Mouse (Mus musculus) lung, embryonic 16.5 days (tissue): ENCODE measurements around the gene Cic. TPM values are rescaled to one million over a fixed set of nuclear protein-coding genes. Genes with fewer than 3 reads are reported as not detected.
A peak's percentile ranks its signal among the peaks of the same experiment; 100 is the strongest.

Experiments
- ATAC-seq: fragments of 200-750 bp; cut with Nextera tagmentation; 2 replicates; pipeline ENCODE4 v1.8.0; 2017; ENCODE audit warnings: low read depth, mild to moderate bottlenecking, moderate library complexity
- H3K27ac ChIP-seq: fragments of 300-500 bp; sonication (generic); 2 replicates; pipeline ENCODE4 v1.5.1; 2014; ENCODE audit warnings: mild to moderate bottlenecking, control low read depth, low read length
- H3K27me3 ChIP-seq: fragments of 300-500 bp; sonication (generic); 2 replicates; pipeline ENCODE4 v1.6.1; 2014; ENCODE audit warnings: low read depth, low read length, mixed read lengths; ENCODE audit not compliant: control insufficient read depth, insufficient read depth
- H3K36me3 ChIP-seq: fragments of 300-500 bp; sonication (generic); 2 replicates; pipeline ENCODE4 v1.6.1; 2014; ENCODE audit warnings: low read length; ENCODE audit not compliant: control insufficient read depth, insufficient read depth
- H3K4me1 ChIP-seq: fragments of 300-500 bp; sonication (generic); replicated peaks from 2 replicates; pipeline ENCODE4 v1.6.1; 2014; ENCODE audit warnings: low read length, mixed read lengths; ENCODE audit not compliant: control insufficient read depth, insufficient read depth
- H3K4me2 ChIP-seq: fragments of 300-500 bp; sonication (generic); 2 replicates; pipeline ENCODE4 v1.6.1; 2014; ENCODE audit warnings: low read depth, low read length, control low read depth
- H3K4me3 ChIP-seq: fragments of 300-500 bp; sonication (generic); 2 replicates; pipeline ENCODE4 v1.5.1; 2014; ENCODE audit warnings: mild to moderate bottlenecking, low read length, control low read depth
- H3K9ac ChIP-seq: fragments of 300-500 bp; sonication (generic); 2 replicates; pipeline ENCODE4 v1.6.1; 2014; ENCODE audit warnings: low read length, control low read depth
- H3K9me3 ChIP-seq: fragments of 300-500 bp; sonication (generic); 2 replicates; pipeline ENCODE4 v1.6.1; 2016; ENCODE audit warnings: low read length; ENCODE audit not compliant: control insufficient read depth
- WGBS: fragments of 180-500 bp; shearing (Covaris S2); extraction: QIAGEN DNeasy Blood & Tissue Kit; methylation state at CpG from one replicate; pipeline ENCODE4 v1.1.7; 2014; 5-methylcytosine and 5-hydroxymethylcytosine counted together
- polyA plus RNA-seq: library from polyadenylated mRNA; unstranded; fragments of >200 nt; fragmentation: Nextera tagmentation; extraction: Ambion mirVana; gene quantifications from 2 replicates; pipeline ENCODE4 v1.2.1, GENCODE M21; 2015

The Cic gene
- polyA plus RNA-seq, 1 experiment from 2014 or later = 23.5 TPM

- Histone ChIP-seq H3K27me3 (no peaks in the 10 kb centered on the region), H3K27ac (no peak overlapping the region), H3K4me3 (no peak overlapping the region), H3K4me2 (no peak overlapping the region), H3K36me3 (peaks cover 70% of the 10 kb centered on the region), H3K9ac (no peak overlapping the region), H3K4me1 (peaks cover 3% of the 10 kb centered on the region), H3K9me3 (no peaks in the 10 kb centered on the region)
- WGBS = 84% methylated on average over 9 of the region's 9 CpGs
- no peak for ATAC-seq
Observed at GRCm38 (mm10) chr7:25230690-25231285, 36.7 kb upstream of the Cic start.

- no peaks in the 10 kb centered on the region for H3K27me3 ChIP-seq
- H3K9ac ChIP-seq = no peak overlapping the region
- no peak overlapping the region for H3K27ac ChIP-seq
- no peak overlapping the region for H3K4me2 ChIP-seq
- peaks cover 57% of the 10 kb centered on the region for H3K36me3 ChIP-seq
- H3K4me1 ChIP-seq = peaks cover 14% of the 10 kb centered on the region
- 53% methylated on average over 5 of the region's 5 CpGs for WGBS
- H3K9me3 ChIP-seq = no peaks in the 10 kb centered on the region
- no peak for ATAC-seq
- no peak overlapping the region for H3K4me3 ChIP-seq
Observed at GRCm38 (mm10) chr7:25232101-25232648, 35.3 kb upstream of the Cic start.

DNA sequence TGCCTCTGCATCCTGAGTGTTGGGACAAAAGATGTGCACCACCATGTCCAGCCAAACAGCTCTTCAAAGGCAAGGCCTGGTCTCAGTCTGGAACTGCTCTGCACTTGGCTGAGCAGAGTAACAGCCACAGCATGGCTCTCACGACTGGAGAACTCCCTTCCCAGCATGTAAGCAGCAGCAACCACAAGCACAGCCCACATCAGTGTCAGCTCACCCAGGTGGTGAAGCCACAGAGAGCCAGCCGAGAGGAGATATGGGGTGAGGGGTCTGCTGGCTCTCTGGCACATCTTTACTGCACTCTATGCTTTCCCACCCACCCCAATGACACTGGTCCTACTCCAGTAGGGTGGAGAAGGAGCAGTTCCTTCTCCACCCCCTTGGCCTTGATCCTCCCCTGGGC lies 34.4 kb upstream of the Cic start:
- 77% methylated on average over 2 of the region's 2 CpGs for WGBS
- no peaks in the 10 kb centered on the region for H3K9me3 ChIP-seq
- peaks cover 51% of the 10 kb centered on the region for H3K36me3 ChIP-seq
- no peak for ATAC-seq
- H3K27me3 ChIP-seq = no peaks in the 10 kb centered on the region
- no peak overlapping the region for H3K4me2 ChIP-seq
- H3K9ac ChIP-seq = no peak overlapping the region
- no peak overlapping the region for H3K27ac ChIP-seq
- peaks cover 14% of the 10 kb centered on the region for H3K4me1 ChIP-seq
- no peak overlapping the region for H3K4me3 ChIP-seq

GRCm38 (mm10) chr7:25235526-25235925 lies 32.0 kb upstream of the Cic start:
- no peak overlapping the region for H3K4me3 ChIP-seq
- H3K4me2 ChIP-seq = no peak overlapping the region
- H3K9me3 ChIP-seq = no peaks in the 10 kb centered on the region
- ATAC-seq = no peak
- H3K36me3 ChIP-seq = peaks cover 33% of the 10 kb centered on the region
- peak overlapping the region; percentile 99; the same call in 1 of the 2 replicates for H3K9ac ChIP-seq
- H3K4me1 ChIP-seq = peaks cover 19% of the 10 kb centered on the region
- no peaks in the 10 kb centered on the region for H3K27me3 ChIP-seq
- 89% methylated on average over 5 of the region's 5 CpGs for WGBS
- H3K27ac ChIP-seq = no peak overlapping the region

DNA sequence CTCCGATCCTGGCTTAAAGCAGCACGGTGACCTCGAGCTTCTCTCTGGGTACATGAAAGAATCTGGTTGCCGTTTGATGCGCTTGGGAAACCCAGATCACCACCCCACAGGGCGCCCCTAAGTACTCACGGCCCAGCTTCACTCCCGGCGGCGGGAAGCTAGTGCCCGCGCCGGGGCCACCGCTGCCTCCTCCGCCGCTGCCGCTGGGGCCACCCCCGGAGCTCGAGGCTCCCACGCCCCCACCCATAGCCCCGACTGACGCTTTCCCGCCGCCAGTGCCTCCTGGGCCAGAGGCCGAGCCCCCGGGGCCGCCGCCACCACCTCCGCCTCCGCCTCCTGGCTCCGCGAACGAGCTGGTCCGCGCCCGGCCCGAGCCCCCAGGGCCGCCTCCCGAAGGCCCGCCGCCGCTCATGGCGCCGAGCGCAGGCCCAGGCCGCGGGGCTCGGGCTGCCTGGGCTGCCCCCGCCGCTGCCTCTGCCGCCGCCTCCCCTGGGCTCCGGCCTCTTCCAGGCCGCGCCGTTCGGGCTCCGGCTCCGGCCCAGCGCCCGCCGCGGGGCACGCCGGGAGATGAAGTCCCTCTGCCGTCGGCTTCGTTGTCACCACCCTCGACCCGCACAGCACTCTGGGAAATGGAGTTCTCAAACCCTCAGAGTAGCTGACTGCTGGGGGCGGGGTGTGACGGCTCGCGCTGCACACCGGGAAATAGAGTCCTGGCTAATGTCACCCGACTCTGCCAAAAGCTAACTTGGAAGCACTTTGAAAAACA lies 30.1 kb upstream of the Cic start, which contains the start of gene Gsk3a:
Gene Gsk3a, minus strand, starts transcription at position 603 of the 766 bp plus-strand sequence.
- under 1% methylated on average over 64 of the region's 76 CpGs for whole genome bisulfite sequencing

DNA sequence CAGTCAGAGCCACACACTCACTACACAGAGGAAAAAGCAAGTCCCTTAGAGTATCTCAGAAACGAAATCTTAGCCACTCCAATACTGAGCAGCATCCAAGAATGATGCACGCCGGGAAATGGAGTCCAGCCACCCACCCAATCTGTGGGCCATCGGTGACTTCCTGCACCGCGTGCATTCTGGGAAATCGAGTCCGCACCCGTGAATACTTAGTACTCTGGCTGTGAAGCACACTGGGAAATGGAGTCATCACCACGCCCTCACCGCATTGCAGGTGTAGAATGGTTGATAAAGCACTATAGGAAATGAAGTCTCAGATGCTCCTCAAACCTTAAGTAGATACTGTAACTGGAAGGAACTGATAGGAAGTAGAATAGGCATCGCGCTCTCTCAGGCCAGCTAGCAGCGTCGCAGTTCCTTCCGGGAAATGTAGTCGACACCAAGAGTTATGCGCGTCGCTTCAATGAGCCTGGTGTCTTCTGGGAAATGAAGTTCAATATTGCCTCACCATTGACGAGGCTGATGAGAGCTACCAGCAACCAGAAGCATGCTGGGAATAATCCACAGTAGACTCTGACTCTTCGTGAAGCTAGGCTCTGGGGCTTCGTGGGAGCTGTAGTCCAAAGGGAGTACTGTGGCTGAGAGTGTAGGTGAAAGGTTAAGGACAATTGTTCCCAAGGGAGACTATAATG lies 29.3 kb upstream of the Cic start:
- Histone ChIP-seq H3K27me3 (no peaks in the 10 kb centered on the region), H3K4me1 (peaks cover 19% of the 10 kb centered on the region), H3K36me3 (peaks cover 17% of the 10 kb centered on the region), H3K9ac (peak overlapping the region; percentile 99), H3K9me3 (no peaks in the 10 kb centered on the region), H3K27ac (peak overlapping the region; percentile 88), H3K4me3 (peak overlapping the region; percentile 90), H3K4me2 (peak overlapping the region; percentile 86)
- 0% methylated on average over 23 of the region's 23 CpGs for WGBS
- ATAC-seq = peak; percentile 90

More for the DNA sequence above, 30.1 kb upstream of the Cic start, which contains the start of gene Gsk3a:
- peak within 1 kb of the TSS; percentile 90 for H3K4me3 ChIP-seq
- peak within 1 kb of the TSS; percentile 88 for H3K27ac ChIP-seq
- peak within 1 kb of the TSS; percentile 86 for H3K4me2 ChIP-seq
- peaks cover 21% of the 10 kb centered on the region for H3K36me3 ChIP-seq
- no peaks in the 10 kb centered on the region for H3K9me3 ChIP-seq
- peaks cover 19% of the 10 kb centered on the region for H3K4me1 ChIP-seq
- H3K9ac ChIP-seq = peak within 1 kb of the TSS; percentile 99
- H3K27me3 ChIP-seq = no peaks in the 10 kb centered on the region
- peak; percentile 90 for ATAC-seq

DNA sequence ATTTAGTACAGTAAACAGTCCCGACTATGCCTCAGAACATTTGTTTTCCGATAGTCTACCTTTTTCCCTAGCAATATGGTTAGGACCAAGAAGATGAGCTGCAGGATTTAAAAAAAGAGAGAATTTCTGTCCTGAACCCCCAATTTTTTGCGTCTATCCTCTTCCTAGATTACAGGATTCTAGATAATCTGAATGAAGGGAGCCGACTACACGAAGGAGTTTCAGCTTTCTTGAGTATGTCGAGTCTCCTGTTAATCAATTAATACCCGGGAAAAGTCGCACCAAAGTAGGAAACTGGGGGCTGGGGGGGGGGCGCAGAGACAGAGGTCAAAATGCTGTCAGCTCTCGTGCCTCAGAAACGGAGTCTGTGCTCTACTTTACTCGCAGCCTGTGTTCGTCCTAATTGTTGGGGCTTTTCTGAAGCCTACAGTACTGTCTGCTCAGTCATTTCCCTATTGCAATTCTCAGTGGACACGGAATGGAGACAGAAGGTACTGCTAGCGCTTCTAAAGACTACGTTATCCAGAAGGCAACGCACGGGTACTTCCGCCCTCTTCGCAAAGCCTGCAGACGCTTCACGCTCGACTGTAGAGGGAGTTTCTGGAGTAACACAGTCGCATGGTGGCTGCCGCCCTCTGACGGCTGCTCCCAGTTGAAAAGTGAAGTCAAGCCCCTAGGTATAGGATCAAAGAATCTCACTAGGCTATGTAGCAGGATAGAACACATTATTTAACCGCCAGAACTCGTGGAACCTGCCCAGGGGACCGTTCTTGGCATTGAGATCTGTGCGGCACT lies 28.5 kb upstream of the Cic start:
- Histone ChIP-seq H3K9me3 (no peaks in the 10 kb centered on the region), H3K27me3 (no peaks in the 10 kb centered on the region), H3K4me1 (peaks cover 19% of the 10 kb centered on the region), H3K4me2 (peak overlapping the region; percentile 86), H3K27ac (peak overlapping the region; percentile 87), H3K9ac (peak overlapping the region; percentile 55), H3K36me3 (peaks cover 9% of the 10 kb centered on the region), H3K4me3 (peak overlapping the region; percentile 90)
- peak; percentile 65 for ATAC-seq
- 3% methylated on average over 30 of the region's 30 CpGs for WGBS

GRCm38 (mm10) chr7:25240631-25241030 lies 26.9 kb upstream of the Cic start:
- Histone ChIP-seq H3K4me3 (no peak overlapping the region), H3K9me3 (no peaks in the 10 kb centered on the region), H3K4me2 (no peak overlapping the region), H3K9ac (no peak overlapping the region), H3K4me1 (peaks cover 21% of the 10 kb centered on the region), H3K27me3 (no peaks in the 10 kb centered on the region), H3K36me3 (peaks cover 15% of the 10 kb centered on the region), H3K27ac (no peak overlapping the region)
- ATAC-seq = no peak
- 58% methylated on average over 7 of the region's 7 CpGs for WGBS
